Mouse (Mus musculus) A20 (cell line): ENCODE results near the gene Gja10.
A peak's percentile ranks its signal among the peaks of the same experiment; 100 is the strongest.

Experiments used
- DNase-seq: peaks from one replicate; pipeline ENCODE4 v3.0.0-alpha.2; 2011; ENCODE audit warnings: low read depth, low spot score

The Gja10 gene

DNA sequence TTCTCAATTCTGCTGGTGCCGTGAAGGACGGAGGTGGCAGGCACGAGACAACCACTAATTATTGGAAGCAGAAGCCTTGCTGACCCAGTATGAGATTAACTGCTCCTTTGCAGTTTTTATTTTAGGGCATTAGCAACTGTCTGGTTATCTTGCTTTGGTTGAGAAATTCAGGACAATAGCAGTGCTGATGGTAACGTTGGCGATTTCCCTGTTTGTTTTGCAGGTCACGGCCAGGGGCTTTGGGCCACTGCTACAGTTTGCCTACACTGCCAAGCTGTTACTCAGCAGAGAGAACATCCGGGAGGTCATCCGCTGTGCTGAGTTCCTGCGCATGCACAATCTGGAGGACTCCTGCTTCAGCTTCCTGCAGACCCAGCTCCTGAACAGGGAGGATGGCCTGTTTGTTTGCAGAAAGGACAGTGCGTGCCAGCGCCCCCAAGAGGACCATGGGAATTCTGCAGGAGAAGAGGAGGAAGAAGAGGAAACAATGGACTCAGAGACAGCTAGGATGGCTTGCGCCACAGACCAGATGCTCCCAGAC, 40.9 kb downstream of the Gja10 start:
- no peak for DNase-seq

DNA sequence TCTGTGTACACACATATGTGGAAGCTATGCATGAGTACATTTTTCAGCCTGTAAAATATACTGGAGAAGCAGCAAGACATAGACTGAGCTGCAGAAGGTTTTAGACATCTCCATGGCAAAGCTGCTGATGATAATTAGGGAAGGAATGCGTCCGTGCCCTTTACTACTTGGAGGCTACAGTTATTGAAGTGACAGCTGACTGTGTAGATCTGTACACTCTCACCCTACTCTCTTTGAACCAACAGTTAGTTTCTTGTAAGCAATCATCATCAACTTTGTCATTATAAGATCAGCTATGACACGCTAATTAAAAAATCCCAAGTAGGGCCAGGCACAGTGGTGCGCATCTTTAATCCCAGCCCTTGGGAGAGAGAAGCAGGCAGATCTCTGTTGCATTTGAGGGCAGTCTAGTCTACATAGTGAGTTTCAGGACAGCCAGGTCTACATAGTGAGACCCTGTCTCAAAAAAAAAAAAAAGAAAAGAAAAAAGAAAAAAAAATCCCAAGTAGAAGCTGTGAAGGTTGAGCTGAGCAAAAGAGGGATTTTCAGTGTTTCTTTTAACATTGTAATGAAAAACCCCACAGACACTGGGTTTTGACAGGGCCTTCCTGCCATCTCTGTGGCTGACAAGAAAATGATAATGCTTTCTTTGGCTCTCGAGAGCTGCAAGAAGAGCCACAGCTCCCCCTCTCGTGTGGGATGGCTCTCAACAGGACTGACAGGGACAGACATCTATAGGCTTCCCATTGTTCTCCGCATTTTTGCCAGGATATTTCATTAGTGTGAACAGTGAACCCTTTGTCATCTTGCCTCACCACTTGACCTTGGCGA, 41.6 kb downstream of the Gja10 start:
- no peak for DNase-seq

DNA sequence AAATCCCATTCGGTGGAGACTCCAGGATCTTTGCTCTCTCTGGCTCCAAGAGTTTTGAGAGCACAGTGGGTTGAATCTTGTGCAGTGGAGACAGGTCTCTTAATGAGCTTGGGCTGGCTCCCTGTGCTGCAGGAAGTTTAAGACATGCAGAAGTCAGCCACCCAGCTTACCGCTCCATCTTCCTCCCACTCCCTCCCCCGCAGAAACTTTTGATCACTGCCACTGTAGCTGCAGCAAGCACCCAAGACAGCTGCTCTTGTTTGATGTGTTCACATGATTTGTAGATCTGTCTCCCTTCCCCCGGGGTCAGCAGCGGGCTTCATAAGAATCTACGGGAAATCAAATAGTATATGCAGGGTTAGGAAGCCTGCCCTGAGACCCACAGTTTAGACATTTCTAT, 42.3 kb downstream of the Gja10 start:
- no peak for DNase-seq

DNA sequence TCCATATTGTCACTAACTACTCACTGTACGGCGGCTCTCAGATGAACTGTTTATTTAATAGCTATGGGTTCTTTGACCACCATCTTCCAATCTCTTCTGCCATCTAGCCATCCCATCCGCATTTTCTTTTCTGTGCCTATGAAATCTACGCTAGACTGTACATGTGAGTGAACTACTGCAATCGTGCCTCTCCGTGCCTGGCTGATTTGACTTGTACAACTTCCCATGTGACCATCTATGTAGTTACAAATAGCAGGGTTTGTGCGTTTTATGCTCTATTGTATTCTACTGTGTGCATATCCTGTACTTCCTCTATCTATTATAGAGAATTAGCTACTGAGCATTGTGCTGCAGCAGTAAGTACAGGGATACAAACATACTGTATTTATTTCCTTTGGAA, 47.1 kb downstream of the Gja10 start:
- DNase-seq, result no peak

DNA sequence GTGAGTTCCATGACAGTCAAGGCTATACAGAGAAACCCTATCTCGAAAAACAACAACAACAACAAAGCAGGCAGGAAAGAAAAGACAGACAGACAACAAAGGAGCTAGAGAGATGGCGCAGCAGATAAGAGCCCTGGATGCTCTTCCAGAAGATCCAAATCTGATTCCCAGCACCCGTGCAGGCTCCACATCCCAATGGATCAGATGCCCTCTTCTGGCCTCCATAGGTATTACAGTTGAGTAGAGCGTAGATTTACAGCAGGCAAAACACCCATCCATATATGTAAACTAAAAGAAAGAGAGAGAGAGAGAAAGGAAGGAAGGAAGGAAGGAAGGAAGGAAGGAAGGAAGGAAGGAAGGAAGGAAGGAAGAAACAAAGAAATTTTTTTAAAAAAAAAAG, 51.2 kb downstream of the Gja10 start:
- peak; percentile 40 for DNase-seq

DNA sequence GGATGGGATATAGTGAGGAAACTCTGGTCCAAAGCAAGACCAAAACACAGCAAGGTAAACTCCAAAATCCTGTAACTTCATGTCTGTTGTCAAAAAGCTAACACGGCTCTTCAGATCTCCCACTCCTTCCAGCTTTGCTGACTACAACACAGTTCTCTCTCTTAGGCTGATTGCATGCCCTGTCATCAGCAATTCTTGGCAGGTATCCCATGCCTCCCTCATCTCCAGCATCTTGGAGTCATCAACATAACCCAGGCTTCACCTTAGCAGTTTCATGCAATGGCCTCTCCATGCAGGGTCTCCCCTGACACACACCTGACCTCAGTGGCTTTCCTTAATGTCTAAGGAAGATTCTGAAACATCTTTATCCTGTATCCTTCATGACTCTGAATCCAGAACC, 53.4 kb downstream of the Gja10 start:
- no peak for DNase-seq
